Mouse (Mus musculus) MEL (cell line): ENCODE measurements around the gene Dennd1a.

Source experiments
- CHD2 ChIP-seq: IDR thresholded peaks from 2 replicates; pipeline ENCODE4 v1.6.1; 2011; ENCODE audit warnings: low read length, improper control_type of control experiment
- CTCF ChIP-seq, 3 experiments: IDR thresholded peaks in 2 of 3; conservative IDR thresholded peaks in 1 of 3; 2 replicates each; pipeline ENCODE4 v1.5.1; 2011 to 2012; ENCODE audit warnings: low read length in 3 of 3, low read depth in 2 of 3, mild to moderate bottlenecking in 2 of 3, improper control_type of control experiment in 1 of 3, inconsistent platforms in 1 of 3, mixed read lengths in 1 of 3, moderate library complexity in 1 of 3; ENCODE audit not compliant: control insufficient read depth in 1 of 3, insufficient read depth in 1 of 3, poor library complexity in 1 of 3, severe bottlenecking in 1 of 3
- E2F4 ChIP-seq: IDR thresholded peaks from 2 replicates; pipeline ENCODE4 v1.6.1; 2011; ENCODE audit warnings: low read depth, low read length, improper control_type of control experiment, borderline replicate concordance
- EP300 ChIP-seq, 2 experiments: IDR thresholded peaks; 2 replicates each; pipeline ENCODE4 v1.6.1; 2011; ENCODE audit warnings: improper control_type of control experiment in 2 of 2, low read length in 2 of 2, low read depth in 1 of 2, mild to moderate bottlenecking in 1 of 2
- ETS1 ChIP-seq: IDR thresholded peaks from 2 replicates; pipeline ENCODE4 v1.6.1; 2012; ENCODE audit warnings: low read depth, mild to moderate bottlenecking, inconsistent platforms, low read length, improper control_type of control experiment, moderate library complexity
- KAT2A ChIP-seq: conservative IDR thresholded peaks from 2 replicates; pipeline ENCODE4 v1.6.1; 2012; ENCODE audit warnings: low read depth, low read length, improper control_type of control experiment, inconsistent platforms
- MAFK ChIP-seq: IDR thresholded peaks from 2 replicates; pipeline ENCODE4 v1.6.1; 2011; ENCODE audit warnings: low read depth, mild to moderate bottlenecking, low read length, improper control_type of control experiment, borderline replicate concordance
- MAX ChIP-seq: IDR thresholded peaks from 2 replicates; pipeline ENCODE4 v1.6.1; 2011; ENCODE audit warnings: low read length, improper control_type of control experiment
- POLR2A ChIP-seq, 2 experiments: IDR thresholded peaks; 2 replicates each; pipeline ENCODE4 v1.6.1; 2011 to 2012; ENCODE audit warnings: low read length in 2 of 2, mild to moderate bottlenecking in 2 of 2, control low read depth in 1 of 2, improper control_type of control experiment in 1 of 2, low read depth in 1 of 2, moderate library complexity in 1 of 2; ENCODE audit not compliant: control insufficient read depth in 1 of 2, insufficient read depth in 1 of 2, poor library complexity in 1 of 2
- POLR2AphosphoS2 ChIP-seq: IDR thresholded peaks from 2 replicates; pipeline ENCODE4 v1.6.1; 2011; ENCODE audit warnings: low read length, improper control_type of control experiment
- POLR2AphosphoS5 ChIP-seq: IDR thresholded peaks from 2 replicates; pipeline ENCODE4 v1.6.1; 2012; ENCODE audit warnings: low read depth, borderline replicate concordance, mild to moderate bottlenecking, inconsistent platforms, low read length, moderate library complexity, mixed read lengths
- USF2 ChIP-seq, 2 experiments: IDR thresholded peaks; 2 replicates each; pipeline ENCODE4 v1.6.1; 2011 to 2012; ENCODE audit warnings: improper control_type of control experiment in 2 of 2, low read length in 2 of 2, borderline replicate concordance in 1 of 2, inconsistent platforms in 1 of 2, low read depth in 1 of 2, mild to moderate bottlenecking in 1 of 2; ENCODE audit not compliant: insufficient read depth in 1 of 2
- ZNF384 ChIP-seq: IDR thresholded peaks from 2 replicates; pipeline ENCODE4 v1.6.1; 2012; ENCODE audit warnings: low read depth, mild to moderate bottlenecking, inconsistent platforms, low read length, improper control_type of control experiment

DNA sequence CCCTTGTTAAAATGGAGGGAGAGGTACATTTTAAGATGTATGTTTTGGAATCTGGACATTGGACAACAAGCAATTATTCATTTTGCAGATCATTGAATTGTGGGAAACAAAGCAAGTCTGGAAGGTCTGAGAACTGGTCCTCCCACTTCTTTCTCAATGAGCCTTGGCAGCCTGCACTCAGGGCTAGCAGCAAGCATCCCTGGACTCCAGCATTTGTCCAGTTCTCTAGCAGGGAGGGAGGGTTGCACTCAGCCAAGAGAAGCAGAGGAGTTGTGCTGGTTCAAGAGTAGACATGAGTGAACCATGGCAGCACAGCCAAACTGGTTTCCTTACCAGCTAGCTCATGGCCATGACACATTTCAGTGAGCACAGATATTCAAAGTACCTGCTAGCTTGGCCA is 447.3 kb downstream of the Dennd1a start:
- TF ChIP-seq ETS1 (no peak), KAT2A (no peak), POLR2A (IDR thresholded peaks at IDR 0.05; ENCODE audit: control insufficient read depth in 1 of 2, insufficient read depth in 1 of 2, low read depth in 1 of 2, low read length in 2 of 2, poor library complexity in 1 of 2) (no peak), MAX (no peak), CTCF (IDR thresholded peaks at IDR 0.05 in 2 of 3, conservative IDR thresholded peaks at IDR 0.05 in 1 of 3; ENCODE audit: control insufficient read depth in 1 of 3, insufficient read depth in 1 of 3, low read depth in 2 of 3, low read length in 3 of 3, poor library complexity in 1 of 3, severe bottlenecking in 1 of 3) (no peak), USF2 (IDR thresholded peaks at IDR 0.05; ENCODE audit: borderline replicate concordance in 1 of 2, insufficient read depth in 1 of 2, low read depth in 1 of 2, low read length in 2 of 2) (no peak), E2F4 (no peak), MAFK (no peak), POLR2AphosphoS5 (no peak), CHD2 (no peak), EP300 (IDR thresholded peaks at IDR 0.05; ENCODE audit: low read depth in 1 of 2, low read length in 2 of 2) (no peak), POLR2AphosphoS2 (no peak), ZNF384 (no peak)
